Mouse (Mus musculus): ENCODE data around the gene Stn1. TPM values are rescaled to one million over a fixed set of nuclear protein-coding genes. Genes with fewer than 3 reads are reported as not detected.
A peak's percentile ranks its signal among the peaks of the same experiment; 100 is the strongest.

Gene Stn1
- polyA plus RNA-seq, 1 experiment = 12.7 TPM

DNA sequence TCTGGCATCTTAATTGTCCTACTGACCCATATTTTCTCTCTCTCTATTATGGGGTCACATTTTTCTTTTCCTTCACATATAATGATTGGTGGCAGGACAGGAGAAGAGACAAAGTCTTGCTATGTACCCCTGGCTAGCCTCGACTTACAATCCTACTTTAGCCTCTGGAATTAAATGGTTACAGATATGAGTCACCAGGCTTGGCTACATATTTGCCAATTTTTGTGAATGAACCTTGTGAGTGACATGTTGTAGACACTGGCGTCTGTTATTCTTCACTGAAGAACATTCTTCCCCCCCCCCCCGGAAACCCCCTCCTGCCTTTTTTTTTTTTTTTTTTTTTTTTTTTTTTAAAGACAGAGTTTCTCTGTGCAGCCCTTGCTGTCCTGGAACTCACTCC lies 54.0 kb downstream of the Stn1 start:
- DNase-seq (ENCODE audit: low read depth) = no peak

DNA sequence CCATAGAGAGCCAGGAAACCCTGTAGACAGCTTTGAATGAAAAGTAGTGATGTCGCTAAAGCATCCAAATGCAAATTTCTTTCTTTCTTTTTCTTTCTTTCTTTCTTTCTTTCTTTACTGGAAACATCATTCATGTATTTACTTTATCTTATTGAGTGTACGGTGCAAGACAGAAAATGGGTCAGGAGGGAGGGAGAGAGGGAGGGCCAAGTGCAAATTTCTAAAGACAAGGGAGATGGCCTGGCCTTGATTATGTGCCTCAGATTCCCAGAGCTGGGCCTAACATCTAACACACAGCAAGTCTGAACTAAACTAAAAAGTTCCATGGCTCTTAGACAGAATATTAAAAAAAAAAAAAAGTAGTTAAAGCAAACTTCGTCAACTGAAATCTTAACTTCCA lies 63.9 kb downstream of the Stn1 start:
- DNase-seq (ENCODE audit: low read depth) = no peak

DNA sequence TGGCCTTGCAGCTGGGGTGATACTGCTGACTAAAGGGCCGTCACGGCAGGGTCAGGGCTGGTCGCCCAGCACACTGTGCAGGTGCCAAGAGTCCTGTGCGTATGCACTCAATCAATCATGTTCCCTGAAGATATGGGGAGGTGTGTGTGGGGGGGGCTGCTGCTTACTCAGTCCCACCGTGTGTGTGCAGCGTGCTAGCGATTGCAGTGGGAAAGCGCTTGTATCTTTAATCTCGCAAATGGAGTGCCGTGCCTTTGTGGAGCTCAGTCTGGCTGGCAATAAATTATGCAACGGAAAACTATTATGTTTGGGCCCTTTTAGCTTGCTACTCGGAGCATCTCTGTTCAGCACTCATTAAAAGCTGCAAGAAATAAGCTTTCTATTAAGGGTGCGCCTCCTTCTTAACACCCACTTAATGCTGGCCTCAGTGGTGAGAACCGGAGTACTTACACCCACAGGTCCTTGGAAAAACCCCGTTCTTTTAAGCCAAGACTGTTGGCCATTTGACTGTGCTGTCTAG lies 64.4 kb downstream of the Stn1 start:
- DNase-seq (ENCODE audit: low read depth) = no peak

DNA sequence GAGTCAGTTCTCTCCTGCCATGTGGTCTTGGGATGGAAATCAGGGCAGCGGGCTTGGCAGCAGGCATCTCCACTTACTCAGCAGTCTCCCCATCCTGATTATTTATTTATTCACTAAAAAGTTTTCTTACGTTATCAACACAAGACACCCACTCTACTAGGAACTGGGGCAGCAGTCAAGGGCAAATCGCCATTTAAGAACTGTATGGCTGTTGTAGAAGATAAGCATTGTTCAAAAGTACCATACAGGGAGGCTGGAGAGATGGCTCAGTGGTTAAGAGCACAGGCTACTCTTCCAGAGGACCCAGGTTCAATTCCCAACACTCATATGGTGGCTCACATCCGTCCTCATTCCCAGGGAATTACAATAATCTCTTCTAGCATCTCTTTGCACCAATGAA lies 65.5 kb downstream of the Stn1 start:
- no peak for DNase-seq (ENCODE audit: low read depth)

DNA sequence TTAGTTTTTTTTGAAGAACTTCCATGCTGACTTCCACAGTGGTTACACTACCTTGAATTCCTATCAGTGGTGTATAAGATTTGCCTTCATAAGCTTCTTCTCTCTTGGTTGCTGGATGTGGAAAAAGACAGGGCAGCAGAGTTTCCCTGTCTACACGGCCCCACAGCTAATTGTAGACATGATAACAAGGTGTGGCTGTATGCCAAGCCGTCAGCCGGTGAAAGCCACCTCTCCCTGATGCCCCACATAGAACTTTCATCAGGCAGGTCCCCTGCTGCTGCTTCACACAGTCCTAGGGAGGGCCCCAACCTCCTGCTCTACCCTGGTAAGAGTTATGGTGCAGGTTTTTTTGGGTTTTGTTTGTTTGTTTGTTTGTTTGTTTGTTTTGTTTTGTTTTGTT lies 68.6 kb downstream of the Stn1 start:
- DNase-seq (ENCODE audit: low read depth) = no peak

DNA sequence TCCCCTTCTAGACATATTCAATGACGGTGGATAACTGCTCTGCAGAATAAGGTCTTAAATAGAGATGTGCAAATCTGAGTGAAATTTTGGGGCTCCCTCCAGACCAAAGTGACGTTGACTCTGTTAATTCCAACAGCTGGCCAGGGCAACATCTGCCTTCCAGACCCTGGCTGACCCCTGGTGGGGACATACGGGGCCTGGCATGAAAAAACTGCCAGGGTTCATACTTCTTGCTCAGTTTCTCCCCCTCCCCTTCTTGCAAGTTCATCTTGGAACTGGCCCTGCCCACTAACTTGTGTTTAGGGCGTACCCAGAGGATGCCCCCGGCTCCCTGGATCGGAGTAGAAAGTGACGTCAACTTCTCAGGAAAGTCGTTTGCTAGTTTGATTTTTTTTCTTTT lies 70.5 kb downstream of the Stn1 start:
- DNase-seq (ENCODE audit: low read depth) = no peak

DNA sequence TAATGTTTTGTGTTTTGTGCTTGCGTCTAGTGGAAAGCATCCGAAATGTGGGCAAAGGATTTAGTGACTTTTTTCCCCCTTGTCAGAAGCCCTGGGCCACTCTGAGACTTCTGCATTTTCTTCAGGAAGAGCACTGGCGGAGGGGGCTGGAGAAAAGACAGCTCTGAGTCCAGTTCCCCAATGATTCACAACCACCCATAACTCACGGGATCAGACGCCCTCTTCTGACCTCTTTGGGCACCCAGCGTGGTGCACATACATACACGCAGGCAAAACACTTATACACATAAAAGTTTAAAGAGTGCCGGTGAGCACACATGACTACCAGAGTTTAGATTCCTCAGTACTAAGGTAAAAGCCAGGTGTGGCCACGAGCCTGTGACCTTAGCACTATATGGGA lies 71.8 kb downstream of the Stn1 start:
- no peak for DNase-seq (ENCODE audit: low read depth)

DNA sequence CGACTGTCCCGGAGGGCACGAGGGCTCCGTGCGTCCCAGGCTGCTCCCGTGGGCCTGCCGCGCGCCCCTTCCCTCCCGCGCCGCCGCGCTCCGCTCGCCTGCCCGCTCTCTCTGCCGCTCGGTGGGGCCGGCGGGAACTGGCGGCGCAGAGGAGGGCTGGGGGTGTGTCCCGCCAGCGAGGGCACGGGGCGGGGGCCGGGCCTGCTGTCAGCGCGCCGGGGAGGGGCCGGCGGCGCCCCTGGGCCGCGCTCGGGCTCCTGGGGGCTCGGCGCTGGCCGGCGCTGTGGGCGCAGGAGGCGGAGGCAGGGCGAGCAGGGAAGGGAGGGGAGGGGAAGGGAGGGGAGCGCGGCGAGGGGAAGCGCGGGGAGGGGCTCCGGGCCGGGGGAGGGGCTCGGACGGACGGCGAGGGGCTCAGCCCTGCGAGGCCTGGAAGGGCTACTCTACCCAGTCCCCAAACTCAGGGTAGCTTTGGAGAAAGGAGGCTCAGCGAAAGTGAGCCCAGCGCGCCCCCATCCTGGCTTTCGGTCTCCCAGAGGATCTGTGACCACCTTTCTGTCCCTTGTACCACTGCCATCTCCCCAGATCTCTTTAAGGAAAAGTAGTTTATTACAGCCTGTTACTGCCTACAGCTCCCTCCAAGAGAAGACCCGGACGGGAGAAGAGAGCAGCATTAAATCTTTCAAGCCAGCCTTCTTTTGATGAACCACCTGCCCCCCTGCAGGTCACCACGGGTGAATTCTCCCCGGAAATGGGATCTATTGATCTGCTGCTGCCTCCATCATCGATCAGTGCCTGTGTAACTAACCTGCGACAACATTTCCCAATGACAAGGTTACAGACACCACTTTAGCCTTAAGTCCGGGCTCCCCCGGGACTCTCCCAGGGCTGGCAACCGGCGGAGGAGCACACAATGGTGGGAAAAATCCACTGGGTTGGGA lies 72.7 kb downstream of the Stn1 start, which contains the start of gene Sh3pxd2a:
Sh3pxd2a (minus strand) TSS at position 98 of the 938 bp plus-strand sequence.
- DNase-seq (ENCODE audit: low read depth) = no peak

DNA sequence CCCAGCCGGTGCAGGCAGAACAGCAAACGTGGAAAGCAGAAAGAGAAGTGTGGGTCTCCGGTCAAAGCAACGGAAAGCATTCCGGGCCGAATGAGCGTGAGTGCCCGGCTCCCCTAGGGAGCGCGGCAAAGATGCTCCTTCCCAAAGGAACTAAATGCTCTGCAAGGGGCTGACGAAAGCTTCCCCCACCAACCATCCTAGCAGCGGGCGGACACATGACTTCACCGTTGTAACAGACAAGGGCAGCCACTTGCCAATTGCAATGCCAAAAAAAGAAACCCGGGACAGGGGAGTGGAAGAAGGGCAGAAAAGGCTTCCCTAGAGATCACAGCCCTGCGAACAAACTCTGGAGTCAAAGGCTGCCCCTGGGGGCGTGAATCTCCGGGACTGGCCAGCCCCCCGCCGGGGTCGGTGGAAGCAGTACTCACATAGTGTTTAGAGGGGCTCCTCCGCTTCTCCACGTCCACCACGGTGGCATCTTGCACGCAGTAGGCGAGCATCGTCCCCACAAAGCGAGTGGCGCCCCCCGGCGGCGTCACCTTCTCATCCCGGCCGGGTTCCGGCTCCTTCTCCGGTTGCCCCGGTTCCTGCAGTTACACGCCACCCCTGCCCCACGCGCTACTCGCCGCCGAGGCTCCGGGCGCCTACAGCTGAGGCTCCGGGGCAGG lies 73.5 kb downstream of the Stn1 start:
- DNase-seq (ENCODE audit: low read depth) = no peak

DNA sequence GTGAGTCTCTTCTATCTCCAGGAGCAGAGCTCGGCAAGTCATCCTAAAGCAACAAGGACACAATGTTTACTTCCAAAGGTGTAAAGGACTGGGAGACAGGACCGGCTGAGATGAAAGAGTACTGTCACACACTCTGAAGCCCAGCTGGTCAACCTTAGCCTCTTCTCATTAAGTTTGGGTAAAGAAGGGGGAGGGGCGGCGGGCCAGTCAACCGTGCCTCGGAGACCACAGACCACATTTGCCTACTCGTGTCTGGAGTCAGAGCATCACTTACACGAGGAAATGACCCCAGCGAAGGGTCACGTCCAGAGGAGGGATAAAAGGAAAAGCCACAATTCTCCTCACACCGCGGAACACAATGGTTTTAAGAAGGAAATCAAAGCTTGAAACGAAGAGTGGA lies 74.1 kb downstream of the Stn1 start:
- DNase-seq (ENCODE audit: low read depth) = no peak

DNA sequence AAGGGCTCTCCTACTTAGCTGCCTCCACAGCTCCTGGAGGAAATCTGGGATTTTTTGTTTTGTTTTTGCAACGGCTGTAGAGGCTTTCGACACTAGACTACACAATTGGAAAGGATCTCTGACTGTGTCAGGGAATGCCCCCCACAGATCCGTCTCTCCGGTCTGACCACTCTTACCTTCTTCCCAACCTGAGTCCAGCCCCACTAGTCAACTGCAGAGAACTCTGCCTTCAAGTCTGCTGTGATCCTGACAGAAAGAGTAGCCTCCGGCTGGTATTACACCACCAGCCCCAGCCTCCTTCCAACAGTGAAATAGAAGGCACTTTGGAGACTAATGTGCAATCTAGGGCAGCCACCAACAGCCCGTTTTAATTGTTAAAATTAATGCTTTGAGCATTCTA lies 74.6 kb downstream of the Stn1 start:
- DNase-seq (ENCODE audit: low read depth) = peak; percentile 79

DNA sequence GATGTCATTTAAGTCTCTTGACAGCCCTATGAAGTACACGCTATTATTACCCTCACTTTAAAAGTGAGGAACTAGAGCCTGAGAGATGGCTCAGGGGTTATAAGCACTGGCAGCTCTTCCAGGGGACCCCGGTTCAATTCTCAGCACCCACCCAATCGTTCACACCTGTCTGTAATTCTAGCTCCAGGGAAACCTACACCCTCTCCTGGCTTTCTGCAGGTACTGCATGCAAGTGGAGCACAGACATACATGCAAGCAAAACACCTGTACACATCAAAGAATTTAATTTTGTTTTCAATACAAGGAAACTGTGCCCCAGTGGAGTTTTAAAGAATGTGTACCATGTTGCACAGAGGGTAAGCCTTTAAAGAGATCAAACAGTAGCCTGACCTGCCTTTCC lies 75.5 kb downstream of the Stn1 start:
- no peak for DNase-seq (ENCODE audit: low read depth)

DNA sequence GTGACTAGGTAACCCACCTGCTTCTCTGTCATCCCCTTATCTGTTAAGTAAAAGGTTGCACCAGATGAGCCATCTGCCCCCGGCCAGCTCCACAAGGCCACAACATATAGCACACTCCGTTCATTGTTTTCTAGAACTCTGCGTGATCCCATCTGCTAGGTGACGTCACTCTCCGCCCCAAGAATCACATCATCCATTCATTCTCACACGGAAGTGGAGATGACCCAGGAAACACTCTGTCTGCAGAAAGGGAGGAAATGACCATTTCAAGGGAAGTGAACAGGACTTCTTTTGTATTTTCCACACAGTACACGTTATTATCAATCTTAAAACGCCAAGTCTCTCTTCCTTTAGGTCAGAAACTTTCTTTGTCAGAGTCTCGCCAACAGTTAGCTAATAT lies 75.9 kb downstream of the Stn1 start:
- no peak for DNase-seq (ENCODE audit: low read depth)

DNA sequence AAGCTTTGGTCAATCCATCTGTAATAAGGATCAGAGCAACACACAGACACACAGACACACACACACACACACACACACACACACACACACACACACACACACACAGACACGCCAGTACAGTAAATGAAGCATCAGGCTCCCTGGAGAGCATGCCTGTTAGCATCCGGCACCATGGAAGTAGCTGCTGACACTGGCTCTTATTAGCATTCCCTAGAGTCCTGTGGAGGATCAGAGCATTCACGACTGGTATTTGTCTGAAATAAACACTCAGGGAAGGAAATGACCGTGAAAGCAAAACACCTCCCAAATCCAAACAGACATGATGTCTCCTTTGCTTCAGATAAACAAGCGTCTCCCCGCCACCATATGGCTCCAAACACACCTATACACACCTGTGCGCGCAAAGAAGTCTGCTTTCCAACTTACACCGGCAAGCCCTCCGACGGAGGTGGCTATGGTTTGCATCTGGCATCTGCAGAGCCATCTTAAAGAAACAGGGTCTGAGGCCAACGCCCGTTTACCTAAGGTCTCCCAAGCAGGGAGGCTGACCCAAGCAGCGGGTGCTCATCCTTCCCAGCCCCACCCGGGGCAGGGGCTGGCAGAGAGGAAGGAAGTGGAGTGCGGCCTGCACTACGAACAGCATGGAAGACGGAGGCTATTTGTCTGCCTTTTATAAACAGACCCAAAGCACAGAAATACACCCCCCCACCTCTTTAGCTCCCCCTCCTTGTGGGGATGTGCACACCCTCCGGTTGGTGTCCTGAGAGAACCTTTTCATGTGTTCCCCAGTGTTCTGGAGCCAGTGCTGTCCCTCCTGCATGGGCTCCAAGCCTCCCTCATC lies 77.0 kb downstream of the Stn1 start:
- DNase-seq (ENCODE audit: low read depth) = no peak

DNA sequence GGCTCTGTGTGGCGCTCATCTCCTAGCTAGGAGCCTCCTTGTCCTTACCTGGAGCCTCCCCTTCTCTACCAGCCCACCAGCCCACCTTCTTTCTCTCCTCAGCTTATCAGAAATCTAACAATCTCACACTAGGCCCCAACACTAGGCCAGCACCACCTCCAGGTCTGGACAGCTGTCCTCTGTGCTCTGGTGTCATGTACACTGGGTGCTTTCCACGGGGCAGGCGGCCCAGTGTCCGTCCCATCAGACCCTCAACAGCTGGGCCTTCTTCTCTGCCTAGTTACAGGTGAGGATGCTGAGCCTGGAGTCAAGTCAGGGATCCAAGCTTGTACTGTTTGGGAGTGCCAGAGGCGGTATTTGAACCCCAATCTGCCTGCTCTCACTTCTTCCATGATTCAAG lies 78.1 kb downstream of the Stn1 start:
- no peak for DNase-seq (ENCODE audit: low read depth)

DNA sequence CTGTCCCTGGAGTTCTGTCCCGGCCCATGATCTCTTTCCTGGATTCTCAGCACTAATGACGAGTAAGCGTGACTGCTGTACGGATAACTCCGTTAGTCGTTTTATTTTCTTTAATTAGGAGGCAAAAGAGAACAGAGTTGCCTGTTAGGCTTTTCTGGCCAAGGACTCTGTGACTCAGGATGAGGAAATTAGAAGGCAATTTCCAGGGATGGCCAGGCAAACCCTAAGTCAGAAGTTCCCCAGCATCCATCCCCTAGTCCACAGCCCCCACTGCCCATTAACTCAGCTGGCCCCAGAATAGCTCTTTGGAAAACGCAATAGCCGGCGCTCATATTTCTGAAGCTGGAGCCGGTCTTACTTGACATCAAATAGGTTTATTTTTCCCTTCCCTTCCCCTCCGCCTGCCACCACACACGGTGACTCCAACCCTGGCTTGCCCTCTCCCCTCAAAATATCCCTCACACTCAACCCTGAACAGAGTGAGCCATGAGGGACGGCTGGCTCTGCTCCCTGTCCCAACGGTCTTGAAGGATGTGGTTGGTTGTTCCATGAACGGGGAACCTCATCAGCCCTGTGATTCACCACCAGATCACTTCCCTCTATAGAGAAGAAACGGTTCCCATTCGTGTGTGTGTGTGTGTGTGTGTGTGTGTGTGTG lies 78.7 kb downstream of the Stn1 start:
- no peak for DNase-seq (ENCODE audit: low read depth)

DNA sequence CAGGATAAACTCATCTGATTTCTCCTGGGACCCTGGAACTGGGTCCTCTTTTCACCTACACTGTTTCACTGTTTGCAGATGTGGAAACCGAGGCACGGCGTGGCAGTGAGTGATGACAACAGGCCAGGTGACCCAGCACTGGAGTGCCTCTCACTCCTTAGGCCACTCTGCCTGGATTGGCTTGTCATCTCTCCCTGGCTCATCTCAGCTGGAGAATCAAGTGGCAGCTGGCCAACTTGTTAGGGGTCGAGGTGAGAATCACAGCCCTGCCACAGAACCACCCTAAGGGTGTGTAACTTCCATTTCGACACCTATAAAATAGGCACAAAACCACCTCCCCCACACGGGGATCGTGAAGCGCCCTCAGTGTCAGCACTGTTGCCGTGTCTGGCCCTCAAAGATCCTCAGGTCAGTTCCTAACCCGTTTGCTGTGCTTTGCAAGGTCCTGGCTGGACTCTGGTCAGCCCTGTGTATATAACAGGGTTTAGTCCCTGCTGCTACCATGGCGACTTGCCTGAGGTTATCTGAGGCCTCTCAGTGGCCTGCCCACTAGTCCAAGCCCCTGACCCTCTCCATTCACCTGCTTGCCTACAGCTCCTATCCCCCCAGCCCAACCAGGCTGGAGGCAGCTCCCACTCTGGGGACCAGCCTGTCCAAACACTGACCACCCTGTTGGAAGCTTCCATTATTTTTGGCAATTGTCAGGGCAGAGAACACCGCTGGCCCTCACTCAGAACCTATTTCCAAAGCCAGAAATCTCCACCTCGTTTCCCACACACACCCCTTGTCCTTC lies 79.4 kb downstream of the Stn1 start:
- DNase-seq (ENCODE audit: low read depth) = no peak

DNA sequence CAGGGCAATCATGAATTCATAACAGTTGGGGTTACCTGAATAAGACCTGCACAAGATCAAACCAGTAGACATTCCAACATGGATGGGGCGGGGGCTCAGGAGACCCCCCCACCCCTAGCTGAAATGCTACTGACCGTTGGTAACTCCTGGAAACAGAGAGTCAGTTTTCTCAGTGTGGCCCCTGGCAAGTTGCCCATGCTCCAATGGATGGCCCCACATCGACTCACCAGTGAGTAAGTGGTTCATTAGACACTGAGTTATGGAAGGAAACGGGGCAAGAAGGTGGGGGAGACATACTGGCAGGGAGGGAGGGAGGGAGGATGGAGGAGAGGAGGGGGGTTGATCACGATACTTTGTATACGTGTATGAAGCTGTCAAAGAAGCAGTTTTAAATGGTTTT lies 81.3 kb downstream of the Stn1 start:
- no peak for DNase-seq (ENCODE audit: low read depth)

DNA sequence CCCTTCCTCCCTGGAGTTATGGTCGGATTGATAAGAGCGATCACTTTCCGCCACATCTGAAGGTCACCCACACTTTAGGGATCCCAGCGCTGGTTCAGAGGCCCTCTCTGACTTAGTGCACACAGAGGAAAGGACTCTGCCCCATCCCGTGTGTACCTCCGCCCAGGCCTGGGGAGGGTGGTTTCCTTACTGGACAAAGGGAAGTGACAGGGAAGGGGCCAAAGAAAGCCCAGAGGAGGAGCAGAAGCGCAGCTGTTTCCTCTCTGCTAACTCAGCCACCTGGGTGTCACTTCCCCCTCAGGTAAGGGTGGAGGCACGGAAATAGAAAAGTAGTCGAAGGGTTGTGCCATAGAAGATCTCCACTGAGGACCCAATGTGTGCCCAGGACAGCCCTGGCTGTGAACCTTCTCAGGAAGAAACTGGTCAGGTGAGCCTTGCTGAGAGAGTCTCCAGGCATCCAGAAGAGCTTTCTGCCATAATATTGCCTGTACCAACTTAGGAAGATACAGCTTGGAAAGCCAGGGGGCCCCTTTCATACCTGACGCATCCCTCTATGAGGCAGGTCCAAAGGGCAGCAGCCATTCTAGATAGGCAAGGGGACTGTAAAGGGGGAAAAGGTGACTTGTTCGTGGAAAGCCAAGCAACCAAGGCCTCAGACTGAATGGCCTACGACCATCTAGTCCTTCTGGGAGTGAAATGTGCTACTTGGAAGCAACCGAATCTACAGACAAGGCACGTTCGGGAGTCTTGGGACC lies 82.1 kb downstream of the Stn1 start:
- no peak for DNase-seq (ENCODE audit: low read depth)

All from gonadal fat pad, adult 2 months (tissue).